Mouse (Mus musculus) olfactory bulb, adult 2 months (tissue): ENCODE measurements around the gene Foxp4.

Source experiments
- CTCF ChIP-seq: fragments of 200-500 bp; IDR thresholded peaks from 2 replicates; pipeline ENCODE4 v1.5.1; 2012; ENCODE audit warnings: low read depth, mild to moderate bottlenecking, low read length, moderate library complexity; ENCODE audit not compliant: insufficient read depth
- POLR2A ChIP-seq: fragments of 200-500 bp; IDR thresholded peaks from 2 replicates; pipeline ENCODE4 v1.6.1; 2012; ENCODE audit warnings: mild to moderate bottlenecking, low read depth, low read length, moderate library complexity; ENCODE audit not compliant: insufficient read depth

- TF ChIP-seq CTCF (no peak), POLR2A (no peak)
These were observed 36.3 kb downstream of the Foxp4 start for GRCm38 (mm10) chr17:47888155-47888455.
